Mouse (Mus musculus) NIH3T3 (cell line): ENCODE data around the gene Olfr657.
A peak's percentile ranks its signal among the peaks of the same experiment; 100 is the strongest.

Source experiments
- DNase-seq: peaks from one replicate; pipeline ENCODE4 v3.0.0-alpha.2; 2012; ENCODE audit warnings: low read depth

Gene Olfr657

GRCm38 (mm10) chr7:104624494-104624893 lies at the start of gene Olfr657:
TSS of gene Olfr657 (plus strand) at chr7:104624794.
- no peak for DNase-seq

- DNase-seq, result no peak
These were observed 47.6 kb upstream of the Olfr657 start, which contains the start of gene Olfr653 for GRCm38 (mm10) chr7:104577014-104577413. TSS of gene Olfr653 (plus strand) at chr7:104577314.

- DNase-seq, result no peak
These were observed 43.7 kb upstream of the Olfr657 start for GRCm38 (mm10) chr7:104580846-104581245.

GRCm38 (mm10) chr7:104581429-104581828 lies 43.2 kb upstream of the Olfr657 start:
- no peak for DNase-seq

GRCm38 (mm10) chr7:104586725-104587124 lies 37.9 kb upstream of the Olfr657 start, which contains the start of gene Olfr654:
TSS of gene Olfr654 (plus strand) at chr7:104587025.
- no peak for DNase-seq

- peak; percentile 4 for DNase-seq
These were observed 36.3 kb upstream of the Olfr657 start for GRCm38 (mm10) chr7:104588274-104588673.

- DNase-seq, result no peak
These were observed 22.9 kb upstream of the Olfr657 start, which contains the start of gene Olfr655 for GRCm38 (mm10) chr7:104601679-104602078. TSS of gene Olfr655 (minus strand) at chr7:104601779.

- DNase-seq, result peak; percentile 26
These were observed 21.4 kb upstream of the Olfr657 start for GRCm38 (mm10) chr7:104603173-104603572.

GRCm38 (mm10) chr7:104604727-104605126 lies 19.9 kb upstream of the Olfr657 start:
- no peak for DNase-seq

GRCm38 (mm10) chr7:104613655-104614054 lies 10.9 kb upstream of the Olfr657 start, which contains the start of gene Olfr656:
TSS of gene Olfr656 (plus strand) at chr7:104613955.
- peak; percentile 4 for DNase-seq

- peak; percentile 5 for DNase-seq
These were observed 22.4 kb downstream of the Olfr657 start, which contains the start of gene Olfr658 for GRCm38 (mm10) chr7:104646841-104647482. TSS of gene Olfr658 (minus strand) at chr7:104647305.

GRCm38 (mm10) chr7:104666453-104666852 lies 41.9 kb downstream of the Olfr657 start, which contains the start of gene Olfr659:
TSS of gene Olfr659 (plus strand) at chr7:104666753.
- no peak for DNase-seq

GRCm38 (mm10) chr7:104686201-104686600 lies 61.6 kb downstream of the Olfr657 start, which contains the start of gene Olfr661:
TSS of gene Olfr661 (plus strand) at chr7:104686501.
- DNase-seq, result no peak
